Mouse (Mus musculus): ENCODE measurements around the gene Cadps2. TPM values are rescaled to one million over a fixed set of nuclear protein-coding genes. Genes with fewer than 3 reads are reported as not detected.

The Cadps2 gene
- polyA plus RNA-seq, 2 experiments: 0.05 to 0.07 TPM

DNA sequence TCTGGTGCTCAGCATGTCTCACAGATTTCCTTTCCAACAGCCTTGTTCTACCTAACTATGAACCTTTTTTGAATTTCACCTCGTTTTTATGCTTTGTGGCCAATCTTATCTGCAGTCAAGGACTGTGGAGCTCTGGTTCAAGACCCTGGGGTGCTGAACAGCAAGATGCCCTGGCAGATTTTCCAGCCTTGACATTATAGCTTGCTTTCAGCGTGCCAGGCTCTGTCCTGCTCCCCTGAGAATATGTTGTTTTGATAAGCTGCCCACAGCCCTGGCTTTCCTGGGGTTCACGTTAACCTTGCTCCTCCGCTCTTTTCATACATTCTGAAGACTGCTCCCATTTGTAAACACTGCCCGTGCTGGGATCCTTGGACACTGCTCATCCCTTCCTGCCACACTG is 385.3 kb downstream of the Cadps2 start:
- no peaks in the 10 kb centered on the region for H3K9me3 ChIP-seq (ENCODE audit: control insufficient read depth, low read length)
- no peaks in the 10 kb centered on the region for H3K36me3 ChIP-seq (replicated peaks; ENCODE audit: control insufficient read depth, insufficient read depth, low read depth)
- no peak for TF ChIP-seq CTCF (IDR thresholded peaks at IDR 0.05; ENCODE audit: low read depth)
- no peak overlapping the region for H3K27ac ChIP-seq
- 47% methylated on average over 5 of the region's 5 CpGs for WGBS (ENCODE audit: insufficient replicate concordance)
- DNase-seq (ENCODE audit: low read depth in 3 of 3, low spot score in 3 of 3) (no peak), ATAC-seq (ENCODE audit: insufficient read depth) (no peak)
- no peak overlapping the region for H3K4me2 ChIP-seq (ENCODE audit: low read depth)
- no peaks in the 10 kb centered on the region for H3K27me3 ChIP-seq (ENCODE audit: control insufficient read depth, insufficient read depth, low read length)
- no peak overlapping the region for H3K4me3 ChIP-seq (ENCODE audit: insufficient read depth in 1 of 2, low read depth in 2 of 2, low read length in 2 of 2)
- H3K4me1 ChIP-seq (replicated peaks; ENCODE audit: control insufficient read depth in 2 of 2, insufficient read depth in 2 of 2, low read length in 1 of 2): no peaks in the 10 kb centered on the region
- no peak overlapping the region for H3K9ac ChIP-seq (replicated peaks)

DNA sequence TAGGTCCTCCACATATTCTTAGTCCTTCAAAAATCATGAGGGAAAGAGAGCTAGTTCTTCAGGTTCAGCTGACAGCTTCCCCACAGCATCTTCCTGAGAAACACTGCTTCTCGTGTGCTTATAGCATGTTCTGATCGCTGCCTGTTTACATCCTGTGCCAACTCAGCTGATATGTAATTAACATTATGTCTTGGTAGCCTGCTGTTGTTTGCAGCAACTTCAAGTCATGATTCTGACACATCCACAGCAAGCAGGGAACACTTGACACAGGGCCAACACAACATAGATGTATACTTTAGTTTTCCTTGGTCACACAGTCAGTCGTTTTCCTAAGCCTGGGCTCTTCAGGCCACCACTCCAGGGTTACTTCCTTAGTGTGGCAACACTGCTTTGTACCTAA is 399.3 kb downstream of the Cadps2 start:
- no peak for TF ChIP-seq EP300 (IDR thresholded peaks at IDR 0.05; ENCODE audit: low read depth)
- TF ChIP-seq CTCF (IDR thresholded peaks at IDR 0.05; ENCODE audit: low read depth): no peak
- no peak for DNase-seq (ENCODE audit: low read depth in 3 of 3, low spot score in 3 of 3)
- 52% methylated on average over 3 of the region's 3 CpGs for WGBS (ENCODE audit: insufficient replicate concordance)

DNA sequence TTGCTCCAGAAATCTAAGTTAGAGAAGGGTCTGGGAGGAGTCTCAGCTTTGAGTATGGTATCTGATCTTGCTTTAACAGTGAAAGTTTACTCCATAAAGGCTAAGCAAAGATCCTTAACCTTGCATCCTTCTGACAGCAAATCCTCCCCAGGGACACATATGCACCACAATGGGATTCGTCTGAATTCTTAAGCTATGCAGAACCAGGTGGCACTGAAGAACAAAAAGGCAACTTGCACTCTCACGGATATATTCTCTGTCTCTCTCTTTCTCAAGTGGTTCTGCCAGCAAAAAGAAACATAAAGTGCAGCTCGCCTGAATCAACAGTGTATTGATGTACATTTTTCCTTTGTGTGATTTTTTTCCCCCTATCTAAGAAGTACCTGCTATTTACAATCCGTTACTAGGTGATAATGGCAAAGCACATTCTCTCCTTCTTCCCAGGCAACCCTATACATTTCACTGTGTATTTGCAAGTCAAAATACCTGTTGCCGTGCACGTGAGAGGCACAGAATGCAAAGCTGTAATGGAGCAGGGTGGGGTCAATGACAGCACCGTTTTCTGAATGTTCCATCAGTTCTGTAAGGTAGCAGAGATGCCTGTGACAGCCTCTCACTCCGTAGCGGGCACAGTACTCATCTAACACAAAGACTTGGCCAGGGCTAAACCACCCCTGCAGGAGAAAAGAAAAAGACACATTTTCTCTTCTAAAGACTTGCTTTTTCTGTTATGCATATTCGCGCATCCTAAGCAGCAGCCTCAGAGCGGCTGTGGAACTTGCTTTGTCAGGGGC is 428.8 kb downstream of the Cadps2 start:
- Histone ChIP-seq H3K4me1 (replicated peaks; ENCODE audit: control insufficient read depth in 2 of 2, insufficient read depth in 2 of 2, low read length in 1 of 2) (no peaks in the 10 kb centered on the region), H3K27me3 (ENCODE audit: control insufficient read depth, insufficient read depth, low read length) (no peaks in the 10 kb centered on the region), H3K9me3 (ENCODE audit: control insufficient read depth, low read length) (no peaks in the 10 kb centered on the region), H3K4me2 (ENCODE audit: low read depth) (no peak overlapping the region), H3K27ac (no peak overlapping the region), H3K4me3 (ENCODE audit: insufficient read depth in 1 of 2, low read depth in 2 of 2, low read length in 2 of 2) (no peak overlapping the region), H3K9ac (replicated peaks) (no peak overlapping the region), H3K36me3 (replicated peaks; ENCODE audit: control insufficient read depth, insufficient read depth, low read depth) (no peaks in the 10 kb centered on the region)
- no peak for DNase-seq (ENCODE audit: low read depth in 3 of 3, low spot score in 3 of 3)
- no peak for ATAC-seq (ENCODE audit: insufficient read depth)
- TF ChIP-seq CTCF (IDR thresholded peaks at IDR 0.05; ENCODE audit: low read depth) (no peak), EP300 (IDR thresholded peaks at IDR 0.05; ENCODE audit: low read depth) (no peak)
- 10% methylated on average over 12 of the region's 12 CpGs for WGBS (ENCODE audit: insufficient replicate concordance)

More for the DNA sequence above, 399.3 kb downstream of the Cadps2 start:
- no peak overlapping the region for H3K4me2 ChIP-seq (ENCODE audit: low read depth)
- no peaks in the 10 kb centered on the region for H3K36me3 ChIP-seq (replicated peaks; ENCODE audit: control insufficient read depth, insufficient read depth, low read depth)
- H3K9ac ChIP-seq (replicated peaks): no peak overlapping the region
- H3K9me3 ChIP-seq (ENCODE audit: control insufficient read depth, low read length): no peaks in the 10 kb centered on the region
- H3K4me1 ChIP-seq (replicated peaks; ENCODE audit: control insufficient read depth in 2 of 2, insufficient read depth in 2 of 2, low read length in 1 of 2): no peaks in the 10 kb centered on the region
- no peak for ATAC-seq (ENCODE audit: insufficient read depth)
- no peaks in the 10 kb centered on the region for H3K27me3 ChIP-seq (ENCODE audit: control insufficient read depth, insufficient read depth, low read length)
- H3K27ac ChIP-seq: no peak overlapping the region
- H3K4me3 ChIP-seq (ENCODE audit: insufficient read depth in 1 of 2, low read depth in 2 of 2, low read length in 2 of 2): no peak overlapping the region

- Histone ChIP-seq H3K27ac (no peak overlapping the region), H3K9me3 (ENCODE audit: control insufficient read depth, low read length) (no peaks in the 10 kb centered on the region), H3K36me3 (replicated peaks; ENCODE audit: control insufficient read depth, insufficient read depth, low read depth) (no peaks in the 10 kb centered on the region), H3K4me3 (ENCODE audit: insufficient read depth in 1 of 2, low read depth in 2 of 2, low read length in 2 of 2) (no peak overlapping the region), H3K27me3 (ENCODE audit: control insufficient read depth, insufficient read depth, low read length) (no peaks in the 10 kb centered on the region), H3K4me2 (ENCODE audit: low read depth) (no peak overlapping the region), H3K9ac (replicated peaks) (no peak overlapping the region), H3K4me1 (replicated peaks; ENCODE audit: control insufficient read depth in 2 of 2, insufficient read depth in 2 of 2, low read length in 1 of 2) (no peaks in the 10 kb centered on the region)
- DNase-seq (ENCODE audit: low read depth in 3 of 3, low spot score in 3 of 3): no peak
- no peak for ATAC-seq (ENCODE audit: insufficient read depth)
- TF ChIP-seq EP300 (IDR thresholded peaks at IDR 0.05; ENCODE audit: low read depth): no peak
- no peak for TF ChIP-seq CTCF (IDR thresholded peaks at IDR 0.05; ENCODE audit: low read depth)
- 83% methylated on average over 2 of the region's 2 CpGs for WGBS (ENCODE audit: insufficient replicate concordance)
These were observed 445.1 kb downstream of the Cadps2 start for GRCm38 (mm10) chr6:23394131-23394530.

GRCm38 (mm10) chr6:23392711-23393110 is 446.5 kb downstream of the Cadps2 start:
- Histone ChIP-seq H3K4me1 (replicated peaks; ENCODE audit: control insufficient read depth in 2 of 2, insufficient read depth in 2 of 2, low read length in 1 of 2) (no peaks in the 10 kb centered on the region), H3K27ac (no peak overlapping the region), H3K27me3 (ENCODE audit: control insufficient read depth, insufficient read depth, low read length) (no peaks in the 10 kb centered on the region), H3K4me3 (ENCODE audit: insufficient read depth in 1 of 2, low read depth in 2 of 2, low read length in 2 of 2) (no peak overlapping the region), H3K9ac (replicated peaks) (no peak overlapping the region), H3K9me3 (ENCODE audit: control insufficient read depth, low read length) (no peaks in the 10 kb centered on the region), H3K36me3 (replicated peaks; ENCODE audit: control insufficient read depth, insufficient read depth, low read depth) (no peaks in the 10 kb centered on the region), H3K4me2 (ENCODE audit: low read depth) (no peak overlapping the region)
- ATAC-seq (ENCODE audit: insufficient read depth): no peak
- DNase-seq (ENCODE audit: low read depth in 3 of 3, low spot score in 3 of 3): no peak
- WGBS (ENCODE audit: insufficient replicate concordance): 70% methylated on average over 4 of the region's 4 CpGs
- TF ChIP-seq CTCF (IDR thresholded peaks at IDR 0.05; ENCODE audit: low read depth) (no peak), EP300 (IDR thresholded peaks at IDR 0.05; ENCODE audit: low read depth) (no peak)
